Mouse (Mus musculus): ENCODE measurements around the gene Gfap.

DNA sequence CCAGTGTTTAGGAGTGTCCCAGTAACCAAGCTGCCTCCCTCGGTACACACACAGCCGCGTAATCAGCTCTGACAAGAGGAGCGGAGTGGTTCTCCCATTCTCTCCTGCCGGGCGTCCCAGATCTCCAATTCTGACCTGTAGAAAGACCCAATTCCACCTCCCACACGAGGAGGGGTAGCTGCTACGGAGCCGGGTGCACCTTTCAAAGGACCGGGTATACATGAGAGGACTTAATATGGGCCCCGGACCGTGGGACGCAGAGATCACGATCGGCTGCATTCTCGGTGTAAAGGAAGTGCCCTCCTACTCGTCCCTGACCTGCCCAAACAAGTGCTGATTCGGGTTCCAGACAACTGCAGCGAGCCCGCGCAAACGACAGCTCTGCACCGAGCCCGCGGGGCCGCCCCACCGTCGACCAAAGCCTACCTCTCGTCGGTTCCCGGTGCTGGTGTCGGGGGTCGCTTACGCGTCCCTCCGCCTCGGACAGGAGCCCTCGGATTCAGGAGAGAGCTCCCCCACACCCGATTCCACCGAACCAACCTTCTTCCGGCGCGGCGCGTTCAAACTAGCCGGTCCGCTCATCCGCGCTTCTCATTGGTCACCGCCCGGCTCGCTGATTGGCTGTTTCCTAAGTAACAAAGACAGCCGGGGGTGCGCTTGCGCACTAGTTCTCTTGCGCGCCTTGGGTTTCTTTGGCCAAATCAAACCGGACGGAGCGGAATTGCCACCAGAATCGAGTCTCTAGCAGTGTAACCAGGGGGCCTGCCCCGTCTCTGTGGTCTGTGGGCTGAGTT, 24.0 kb upstream of the Gfap start, which contains the start of gene Kif18b:
- no peak for TF ChIP-seq GATA1 (IDR thresholded peaks at IDR 0.05; ENCODE audit: borderline replicate concordance, low read length)
- TF ChIP-seq FLI1 (IDR thresholded peaks at IDR 0.05; ENCODE audit: low read length), result peak; percentile 74; the same call in 1 of the 2 replicates
